Mouse (Mus musculus) thymus, adult 2 months (tissue): Measurements from ENCODE around the gene Ano1.

Experiments
- CTCF ChIP-seq: fragments of 200-500 bp; IDR thresholded peaks from 2 replicates; pipeline ENCODE4 v1.5.1; 2012; ENCODE audit warnings: mild to moderate bottlenecking, control low read depth, low read length, moderate library complexity, borderline replicate concordance; ENCODE audit not compliant: control insufficient read depth, poor library complexity, insufficient read depth; ENCODE audit errors: extremely low read depth
- POLR2A ChIP-seq: fragments of 200-500 bp; IDR thresholded peaks from 2 replicates; pipeline ENCODE4 v1.6.1; 2012; ENCODE audit warnings: mild to moderate bottlenecking, low read length, control low read depth, moderate library complexity; ENCODE audit not compliant: control insufficient read depth, poor library complexity, insufficient read depth; ENCODE audit errors: extremely low read depth

DNA sequence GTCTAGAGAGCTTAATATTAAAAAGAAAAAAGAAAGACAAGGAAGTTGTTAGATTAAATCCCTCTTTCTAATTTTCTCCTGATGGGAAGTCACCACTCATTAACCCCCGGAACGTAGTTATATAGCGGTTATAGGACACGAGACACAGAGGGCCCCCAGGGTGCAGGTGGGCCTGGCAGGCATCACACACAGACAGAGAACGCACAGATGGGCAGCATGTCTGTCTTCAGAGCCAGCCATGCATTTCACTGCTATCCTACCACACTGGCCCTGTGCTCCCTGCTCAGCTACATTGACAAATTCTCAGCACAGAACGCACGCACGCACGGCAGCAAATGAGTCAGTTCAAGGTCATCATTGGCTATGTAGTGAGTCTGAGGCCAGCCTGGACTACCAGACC, 8.5 kb upstream of the Ano1 start:
- TF ChIP-seq CTCF, result no peak
- no peak for TF ChIP-seq POLR2A
